9 mouse cellular contexts compared by ENCODE assay signal in the genomic region with DNA sequence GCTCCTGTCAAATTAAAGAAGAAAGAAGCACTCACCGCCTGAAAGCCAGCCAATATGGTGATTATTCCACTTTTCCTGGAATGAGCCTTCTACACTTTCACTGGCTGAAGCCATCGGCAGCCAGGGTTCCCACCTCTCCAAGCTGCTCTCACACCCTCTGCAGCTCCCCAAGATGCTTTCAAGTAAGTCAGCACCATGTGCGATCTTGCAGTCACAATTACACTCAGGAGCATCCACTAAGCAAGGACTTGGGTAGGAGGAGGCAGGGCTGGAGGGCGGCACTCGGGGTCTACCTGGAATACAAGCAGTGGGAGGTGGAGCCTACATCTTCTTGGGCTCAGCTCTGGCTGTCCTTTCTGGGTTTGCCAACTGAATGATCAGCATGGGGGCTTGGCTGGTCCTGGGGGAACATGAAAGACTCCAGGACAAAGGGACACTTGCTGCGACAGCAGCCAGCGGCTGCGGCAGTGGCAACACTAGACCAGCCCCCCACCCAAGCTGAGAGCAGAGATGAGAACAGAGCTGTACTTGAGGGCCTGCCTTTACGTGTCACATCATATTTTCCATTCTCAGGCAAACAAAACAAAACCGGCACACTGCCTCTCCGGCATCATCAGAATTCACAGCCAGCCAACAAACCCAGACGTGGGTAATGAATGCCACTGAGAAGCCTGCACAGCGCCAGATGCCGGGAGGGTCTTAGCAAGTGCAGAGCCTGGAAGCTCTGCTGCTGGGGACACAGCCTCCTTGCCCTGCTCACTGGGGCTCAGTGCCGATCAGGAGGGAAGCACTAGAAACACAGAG.
DNase-seq lines count a peak whose midpoint lies in the region; ATAC-seq lines count a peak whose summit lies in the region.
"Had no signal": no experiment of that assay in that cellular context is flagged by ENCODE, and none has a peak within 500 bp of the region (broad histone marks: within the 10 kb centered on the region; RNA-seq: fewer than 3 reads in every experiment).

No protein-coding gene starts in this region.

- H3K4me2 ChIP-seq in forebrain, embryonic 13.5 days, result peak overlapping the region; percentile 70
- peak overlapping the region; percentile 60 for H3K4me2 ChIP-seq in midbrain, embryonic 13.5 days (replicated peaks)

- peak overlapping the region; percentile 40 for H3K4me3 ChIP-seq in forebrain, embryonic 13.5 days
- H3K4me3 ChIP-seq in midbrain, embryonic 13.5 days (replicated peaks), result peak overlapping the region; percentile 34

- ATAC-seq in frontal cortex, adult (ENCODE audit: low TSS enrichment), result peak; percentile 17
- peak; percentile 59; the same call in 1 of the 2 replicates for ATAC-seq in forebrain, embryonic 13.5 days
- peak; percentile 53 for ATAC-seq in midbrain, embryonic 13.5 days

- DNase-seq in frontal cortex, postnatal 14 days (ENCODE audit: low spot score in 2 of 2), result no peak
- DNase-seq in CD4-positive helper T cell, adult 2 months (ENCODE audit: low read depth, low spot score), result peak; percentile 81
- no peak for DNase-seq in kidney, adult 9 months
- no peak for DNase-seq in gastrocnemius, adult 18-20 months (ENCODE audit: low spot score)
- no peak for DNase-seq in cerebellum, postnatal 25 days

- 4% methylated on average over 15 of the region's 15 CpGs for WGBS in forebrain, embryonic 13.5 days
- 6% methylated on average over 15 of the region's 15 CpGs for WGBS in midbrain, embryonic 13.5 days

- H3K4me1 ChIP-seq in forebrain, embryonic 13.5 days, result peaks cover 70% of the 10 kb centered on the region
- H3K4me1 ChIP-seq in midbrain, embryonic 13.5 days (replicated peaks), result peaks cover 73% of the 10 kb centered on the region

- H3K9me3 ChIP-seq in forebrain, embryonic 13.5 days (replicated peaks), result no peaks in the 10 kb centered on the region
- H3K9me3 ChIP-seq in midbrain, embryonic 13.5 days, result no peaks in the 10 kb centered on the region

- no peaks in the 10 kb centered on the region for H3K27me3 ChIP-seq in forebrain, embryonic 13.5 days
- no peaks in the 10 kb centered on the region for H3K27me3 ChIP-seq in midbrain, embryonic 13.5 days

- H3K36me3 ChIP-seq in forebrain, embryonic 13.5 days (ENCODE audit: poor library complexity, severe bottlenecking), result no peaks in the 10 kb centered on the region
- no peaks in the 10 kb centered on the region for H3K36me3 ChIP-seq in midbrain, embryonic 13.5 days

- H3K9ac ChIP-seq in forebrain, embryonic 13.5 days, result peak overlapping the region; percentile 65
- peak overlapping the region; percentile 63 for H3K9ac ChIP-seq in midbrain, embryonic 13.5 days (replicated peaks)

- peak overlapping the region; percentile 92 for H3K27ac ChIP-seq in forebrain, embryonic 13.5 days
- H3K27ac ChIP-seq in midbrain, embryonic 13.5 days, result peak overlapping the region; percentile 89
- H3K27ac ChIP-seq: kidney, postnatal 0 days had no signal
